Mouse (Mus musculus) heart, adult 2 months (tissue): ENCODE data around the gene Capn7.

Experiments used
- EP300 ChIP-seq: fragments of 200-500 bp; IDR thresholded peaks from 2 replicates; pipeline ENCODE4 v1.6.1; 2011; ENCODE audit warnings: low read depth, low read length, control low read depth; ENCODE audit not compliant: insufficient read depth
- POLR2A ChIP-seq: fragments of 200-500 bp; IDR thresholded peaks from 2 replicates; pipeline ENCODE4 v1.6.1; 2011; ENCODE audit warnings: mild to moderate bottlenecking, low read depth, low read length, control low read depth; ENCODE audit not compliant: insufficient read depth

DNA sequence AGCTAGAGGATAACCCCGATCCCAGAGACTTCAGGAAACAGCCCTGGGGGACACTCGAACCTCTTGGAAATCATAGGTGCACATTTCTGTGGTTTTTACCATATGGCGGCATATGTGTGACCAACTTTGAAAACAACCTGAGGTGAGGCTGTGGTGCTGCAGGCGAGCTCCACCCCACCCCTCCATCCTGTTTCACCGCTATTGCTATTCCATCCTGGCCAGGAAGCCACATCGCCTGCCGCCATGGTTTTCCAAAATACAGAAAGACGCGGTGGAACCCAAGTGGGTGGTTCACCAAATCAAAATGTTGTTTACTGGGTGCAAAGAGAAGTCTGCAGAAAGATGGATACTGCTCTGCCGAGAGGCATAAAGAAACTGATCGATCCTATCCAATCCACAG is 62.4 kb downstream of the Capn7 start:
- TF ChIP-seq POLR2A, result no peak
- no peak for TF ChIP-seq EP300
